Mouse (Mus musculus) G1E (cell line): Measurements from ENCODE around the gene Fat2.

Source experiments
- CTCF ChIP-seq: IDR thresholded peaks from 2 replicates; pipeline ENCODE4 v1.5.1; 2012; ENCODE audit warnings: low read depth, low read length, inconsistent platforms, mixed read lengths
- TAL1 ChIP-seq: conservative IDR thresholded peaks from 2 replicates; pipeline ENCODE4 v1.6.1; 2012; ENCODE audit warnings: low read depth, low read length, inconsistent platforms, mixed read lengths

DNA sequence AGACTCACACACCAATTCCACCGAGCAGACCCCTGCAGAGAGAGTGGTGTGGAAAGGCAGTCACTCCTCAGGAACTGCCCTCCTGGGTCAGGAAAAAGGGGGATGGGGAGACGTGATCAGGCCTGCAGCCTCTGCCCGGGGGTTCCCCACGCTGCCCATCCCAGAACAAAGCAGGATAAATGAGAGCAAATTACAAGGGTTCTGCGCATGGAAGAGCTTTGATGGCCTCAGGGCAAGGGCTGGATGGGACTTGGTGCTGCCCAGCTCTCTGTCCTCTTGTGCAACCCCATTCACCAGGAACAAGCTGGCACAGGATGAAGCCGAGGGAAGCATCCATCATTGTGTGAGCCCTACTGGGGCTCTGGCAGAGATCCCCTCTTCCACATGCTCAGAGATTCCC lies 35.6 kb upstream of the Fat2 start:
- TF ChIP-seq CTCF: no peak
- no peak for TF ChIP-seq TAL1
